Mouse (Mus musculus): ENCODE data around the gene Mtch1.

GRCm38 (mm10) chr17:29347126-29347644 lies 549 bp downstream of the Mtch1 start:
- TF ChIP-seq CTCF (IDR thresholded peaks at IDR 0.05; ENCODE audit: borderline replicate concordance, control insufficient read depth, extremely low read depth, insufficient read depth, low read length, poor library complexity) (no peak), POLR2A (IDR thresholded peaks at IDR 0.05; ENCODE audit: control insufficient read depth, extremely low read depth, insufficient read depth, low read length, poor library complexity) (no peak)

Data from thymus, adult 2 months (tissue).